Mouse (Mus musculus): ENCODE measurements at regions not wholly inside any gene's neighbourhood (a gene's known extent, or its start where the extent isn't known, plus 50 kb on each side); places are given as distances from the start of the nearest gene placed in this dataset.

DNA sequence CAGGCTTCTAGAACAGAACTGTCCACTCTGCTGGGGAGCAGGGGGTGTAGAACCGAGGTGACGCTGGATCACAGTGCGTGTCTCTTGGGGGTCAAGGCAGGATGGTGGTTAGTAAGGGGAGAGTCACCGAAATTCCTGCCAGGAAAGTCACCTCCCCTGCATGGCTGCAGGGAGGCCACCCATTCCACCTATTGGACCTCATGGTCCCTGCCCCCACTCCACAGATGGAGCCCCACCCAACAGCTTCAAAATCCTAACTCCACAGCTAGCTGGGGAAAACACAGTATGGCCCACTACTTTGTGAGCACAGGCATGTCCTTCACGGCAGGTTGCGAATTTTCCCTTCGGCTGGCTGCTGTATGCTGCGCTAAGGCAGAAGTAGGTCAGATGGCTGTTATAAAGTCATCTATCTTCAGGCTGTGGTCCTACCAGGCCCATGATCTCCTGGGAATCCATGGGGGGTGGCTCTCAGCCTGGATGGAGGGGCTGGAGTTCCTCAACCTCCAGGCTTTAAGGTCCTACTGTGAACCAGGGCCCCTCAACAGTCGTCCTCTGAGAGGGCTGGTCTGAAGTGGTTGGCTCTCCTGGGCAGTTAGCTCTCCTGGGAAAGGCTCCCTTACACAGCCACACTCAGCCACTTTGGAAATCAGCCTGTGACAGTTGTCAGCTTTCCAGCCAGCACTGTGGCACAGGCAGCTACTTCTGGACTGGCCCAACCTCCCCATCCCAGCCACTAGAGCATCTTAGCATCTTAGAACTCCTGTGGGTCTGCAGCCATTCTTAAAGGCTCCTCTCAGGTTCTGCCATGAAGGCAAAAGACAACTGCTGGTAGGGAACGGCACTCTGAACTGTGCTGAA, 124.0 kb upstream of the Klf14 start:
- DNase-seq (ENCODE audit: low spot score in 2 of 2) = no peak

DNA sequence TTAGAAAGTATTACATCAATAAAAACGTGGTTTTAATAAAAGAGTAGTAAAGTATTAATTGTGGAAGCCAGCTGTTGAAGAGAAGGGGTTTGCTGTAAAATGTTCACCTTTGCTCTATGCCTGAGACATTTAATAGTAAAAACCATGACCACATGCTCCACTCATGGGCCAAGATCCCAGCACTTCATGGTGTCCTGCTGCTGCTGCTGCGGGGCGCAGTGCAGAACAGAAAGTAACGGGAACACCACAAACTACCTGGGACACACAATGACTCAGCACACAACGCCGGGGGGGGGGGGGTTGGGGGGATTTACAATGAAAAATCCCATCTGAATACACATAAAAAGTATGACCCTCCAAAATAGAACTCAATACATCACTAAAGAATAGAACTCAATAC, 124.8 kb upstream of the Klf14 start:
- DNase-seq (ENCODE audit: low spot score in 2 of 2) = no peak

DNA sequence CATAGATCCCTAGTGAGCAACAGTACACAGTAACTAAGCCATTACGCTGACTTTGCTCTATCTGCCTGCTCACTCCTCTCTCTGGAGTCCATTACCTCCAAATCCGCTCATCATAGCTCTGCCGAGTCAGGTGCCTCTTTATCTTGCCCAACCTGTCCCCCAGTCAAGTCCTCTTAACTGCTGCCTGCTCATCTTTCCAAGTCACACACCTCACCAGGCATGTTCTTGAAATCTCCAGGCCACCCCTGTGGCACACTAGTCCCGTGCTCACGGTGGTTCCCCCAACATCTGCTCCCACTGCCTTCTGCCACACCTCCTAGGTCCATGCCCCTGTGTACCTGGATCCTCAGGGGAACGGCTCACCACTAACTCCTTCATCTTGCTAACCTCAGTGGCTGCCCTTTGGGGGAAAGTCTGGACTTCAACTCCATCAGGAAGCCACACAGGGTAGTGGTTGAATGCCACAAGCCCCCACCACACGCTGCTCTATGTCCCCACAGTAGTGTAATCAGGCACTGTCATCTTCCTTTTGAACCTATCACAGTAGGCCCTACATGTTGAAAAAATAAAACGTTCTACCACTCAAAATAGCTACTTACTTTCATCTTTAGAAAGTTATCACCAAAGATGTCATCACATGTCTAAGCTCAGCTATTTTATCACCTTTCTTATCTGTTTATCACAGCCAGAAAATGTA, 126.3 kb upstream of the Klf14 start:
- DNase-seq (ENCODE audit: low spot score in 2 of 2) = no peak

DNA sequence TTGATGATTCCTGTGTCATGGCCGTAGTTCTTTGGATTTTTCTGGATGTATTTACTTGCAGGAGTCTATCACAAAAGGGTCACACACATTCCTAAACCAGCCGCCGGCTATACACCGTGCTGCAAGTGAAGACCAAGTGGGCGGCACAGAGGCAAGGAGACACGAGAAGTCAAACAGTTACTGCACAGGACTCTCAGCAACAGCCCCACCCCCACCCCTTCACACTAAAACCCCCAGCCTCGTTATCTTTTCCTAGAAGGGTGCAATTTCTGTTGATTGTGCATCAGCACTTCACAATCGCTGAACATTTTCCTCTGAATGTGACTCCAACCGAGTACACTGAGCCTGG, 126.9 kb upstream of the Klf14 start:
- DNase-seq (ENCODE audit: low spot score in 2 of 2) = no peak

DNA sequence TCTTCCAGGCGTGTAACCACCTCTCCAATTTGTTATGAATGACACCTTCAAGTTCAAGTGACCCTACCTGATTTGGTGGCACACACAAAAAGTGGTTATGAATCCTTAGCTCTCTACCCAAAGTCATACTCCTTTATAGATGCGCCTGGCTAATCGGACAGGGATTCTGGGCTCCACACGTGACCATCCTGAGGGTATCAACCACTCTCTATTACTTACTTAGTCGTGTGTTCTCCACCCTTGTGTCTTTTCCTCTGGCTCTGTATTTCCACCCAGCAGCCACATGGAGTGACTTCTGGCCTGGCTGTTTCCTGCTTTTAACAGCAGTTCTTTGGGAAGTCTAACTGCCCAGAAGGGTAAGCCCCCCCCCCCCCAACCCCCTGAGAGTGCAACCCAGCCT, 127.4 kb upstream of the Klf14 start:
- DNase-seq (ENCODE audit: low spot score in 2 of 2) = no peak

DNA sequence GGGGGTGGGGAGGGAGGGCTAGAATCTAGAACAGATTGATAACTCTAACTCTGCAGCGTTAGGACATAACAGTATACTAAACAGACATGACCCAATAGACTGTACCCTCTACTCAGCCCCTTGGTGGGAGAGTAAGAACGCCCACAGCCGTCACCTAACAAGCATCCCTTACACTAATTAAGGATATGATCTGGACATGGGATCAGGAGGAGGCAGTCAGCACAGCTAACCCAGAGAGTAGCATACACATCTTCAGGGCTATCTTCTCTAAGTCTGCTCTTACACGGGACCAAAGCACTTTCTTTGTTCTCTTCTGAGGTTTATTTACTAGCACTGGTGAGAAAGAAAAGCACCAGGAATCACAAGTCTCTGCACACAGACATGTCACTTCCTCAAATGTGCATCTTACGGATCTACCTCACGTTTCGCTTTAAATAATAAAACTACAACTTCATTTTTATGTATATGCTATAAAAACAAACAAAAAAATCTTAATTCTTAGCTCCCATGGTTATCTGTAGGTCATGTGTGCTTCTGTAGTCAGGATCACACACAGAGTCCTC, 128.0 kb upstream of the Klf14 start:
- no peak for DNase-seq (ENCODE audit: low spot score in 2 of 2)

DNA sequence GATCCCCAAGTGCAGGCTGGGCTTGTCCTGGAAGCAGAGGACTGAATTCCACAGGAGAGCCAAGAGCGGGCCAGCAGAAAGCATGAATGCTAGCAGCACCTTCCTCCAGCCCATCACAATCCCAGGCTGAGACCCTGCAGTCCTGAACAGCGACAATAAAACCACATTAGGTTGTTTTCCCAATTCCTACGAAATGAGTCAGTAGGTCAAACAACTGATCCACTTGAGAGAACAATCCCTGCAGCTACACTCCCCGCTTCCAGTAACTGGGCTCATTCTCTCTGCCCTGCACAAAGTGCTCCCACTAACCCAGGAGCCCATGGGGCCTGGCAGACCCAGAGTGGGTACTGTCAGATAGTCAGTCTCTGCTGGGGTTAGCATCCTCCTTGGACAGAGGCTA, 128.6 kb upstream of the Klf14 start:
- DNase-seq (ENCODE audit: low spot score in 2 of 2) = no peak

DNA sequence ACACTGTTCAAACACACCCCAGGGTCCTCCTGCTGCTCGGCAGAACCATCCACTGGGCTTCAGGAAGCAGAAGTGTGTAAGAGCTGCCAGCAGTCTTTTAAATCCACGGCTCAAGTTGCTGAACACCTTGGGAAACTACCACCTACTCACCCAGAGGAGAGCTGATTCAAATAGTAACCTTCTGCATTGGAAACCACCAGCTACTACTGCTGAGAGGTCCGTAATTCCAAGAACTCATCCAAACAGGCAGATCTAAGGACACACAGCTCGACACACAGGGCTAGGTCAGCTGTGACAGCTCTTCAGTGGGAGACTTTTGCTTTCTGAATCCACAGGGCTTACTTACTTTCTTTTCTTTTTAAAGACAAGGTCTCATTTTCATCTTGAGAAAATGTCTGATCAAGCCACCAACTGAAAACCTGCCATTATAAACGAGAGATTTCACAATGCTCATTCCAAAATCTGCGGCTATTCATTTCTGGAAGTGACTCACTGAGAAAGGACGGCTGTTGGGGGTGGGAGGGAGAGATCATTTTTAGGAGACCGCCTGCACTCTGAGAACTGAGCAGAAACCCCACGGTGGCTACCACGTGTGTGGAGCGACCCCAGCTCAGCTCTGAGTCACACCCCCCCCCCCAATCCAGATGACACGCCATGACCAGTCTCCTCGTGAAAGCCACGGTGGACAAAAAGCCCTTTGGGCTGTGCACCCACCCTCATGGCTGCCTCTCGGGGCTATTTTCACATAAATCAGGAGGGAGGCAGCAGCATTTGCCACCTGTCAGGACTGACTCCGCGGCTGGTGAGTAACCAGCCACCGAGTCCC, 129.5 kb upstream of the Klf14 start:
- no peak for DNase-seq (ENCODE audit: low spot score in 2 of 2)

DNA sequence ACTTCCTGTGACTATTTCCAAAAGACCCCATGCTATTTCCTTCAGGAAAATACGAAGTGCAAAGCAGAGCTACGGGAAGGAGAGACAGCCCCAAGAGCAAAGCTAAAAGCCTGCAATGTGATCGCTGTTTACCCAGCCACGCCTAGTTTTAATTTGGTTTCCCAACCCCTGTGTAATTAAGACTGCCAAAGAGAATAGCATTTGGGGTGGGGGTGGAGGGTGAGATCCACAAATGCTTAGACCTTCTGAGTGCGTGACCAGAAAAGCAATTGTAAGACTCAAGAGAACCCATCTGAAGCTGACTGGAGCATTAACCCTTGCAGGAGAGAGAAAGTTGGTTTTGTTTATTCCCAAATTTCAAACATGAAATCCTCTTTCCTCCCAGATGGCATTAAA, 130.1 kb upstream of the Klf14 start:
- no peak for DNase-seq (ENCODE audit: low spot score in 2 of 2)

GRCm38 (mm10) chr6:31090288-31090687, 131.4 kb upstream of the Klf14 start:
- DNase-seq (ENCODE audit: low spot score in 2 of 2) = no peak

- DNase-seq (ENCODE audit: low spot score in 2 of 2) = no peak
These were observed 131.9 kb upstream of the Klf14 start for GRCm38 (mm10) chr6:31090791-31091190.

- DNase-seq (ENCODE audit: low spot score in 2 of 2) = no peak
These were observed 133.4 kb upstream of the Klf14 start for GRCm38 (mm10) chr6:31092324-31092723.

DNA sequence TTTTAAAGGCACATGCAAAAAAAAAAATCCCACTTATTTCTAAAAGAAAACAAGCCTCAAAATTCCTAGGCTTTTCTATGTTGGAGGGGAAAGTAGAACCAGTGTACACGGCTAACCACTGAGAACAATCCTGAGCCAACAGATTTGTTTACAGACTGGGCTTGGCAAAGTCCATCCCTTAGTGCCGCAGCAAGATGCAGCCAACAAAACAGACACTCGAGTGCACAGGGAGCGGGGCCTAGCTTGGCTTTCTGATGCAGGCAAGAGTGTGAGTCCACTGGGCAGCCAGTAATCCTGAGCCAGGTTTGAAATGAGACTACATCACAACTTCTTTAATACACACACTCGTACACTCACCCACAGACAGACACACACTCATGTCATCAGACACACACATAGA, 133.9 kb upstream of the Klf14 start:
- no peak for DNase-seq (ENCODE audit: low spot score in 2 of 2)

GRCm38 (mm10) chr6:31095943-31096714, 137.3 kb upstream of the Klf14 start:
- no peak for DNase-seq (ENCODE audit: low spot score in 2 of 2)

- DNase-seq (ENCODE audit: low spot score in 2 of 2) = no peak
These were observed 137.9 kb upstream of the Klf14 start for GRCm38 (mm10) chr6:31096787-31097186.

- no peak for DNase-seq (ENCODE audit: low spot score in 2 of 2)
These were observed 138.4 kb upstream of the Klf14 start for GRCm38 (mm10) chr6:31097254-31097653.

GRCm38 (mm10) chr6:31098106-31098505, 139.2 kb upstream of the Klf14 start:
- DNase-seq (ENCODE audit: low spot score in 2 of 2) = no peak

DNA sequence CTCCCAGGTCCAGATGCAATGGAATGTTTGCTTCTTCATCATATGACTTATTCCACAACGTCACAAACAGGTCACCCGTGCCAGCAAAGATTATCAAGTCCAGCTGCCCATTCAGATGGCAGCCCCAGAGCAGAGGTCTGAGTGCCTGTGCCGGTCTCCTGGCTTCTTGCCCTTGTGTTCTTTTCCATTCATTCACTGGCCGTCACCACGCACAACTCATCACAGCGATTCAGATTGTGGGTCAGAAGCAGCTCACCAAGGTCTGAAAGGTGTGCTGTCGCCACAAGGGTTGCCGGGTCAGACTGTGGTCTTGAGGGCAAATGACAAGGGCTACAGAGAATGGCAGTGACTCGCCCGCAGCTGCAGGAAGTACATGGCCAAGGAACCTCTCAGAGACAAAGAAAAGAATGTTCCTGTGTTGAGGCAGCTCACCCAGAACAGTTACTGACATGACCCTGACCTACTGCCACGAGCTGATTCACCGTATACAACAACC, 141.3 kb upstream of the Klf14 start:
- no peak for DNase-seq (ENCODE audit: low spot score in 2 of 2)

- DNase-seq (ENCODE audit: low spot score in 2 of 2) = no peak
These were observed 141.9 kb upstream of the Klf14 start for GRCm38 (mm10) chr6:31100749-31101148.

- no peak for DNase-seq (ENCODE audit: low spot score in 2 of 2)
These were observed 147.4 kb upstream of the Klf14 start for GRCm38 (mm10) chr6:31106144-31106836.

Data from spleen, postnatal 10 days (tissue).